Mouse (Mus musculus): ENCODE results near the gene Tmem94. TPM values are rescaled to one million over a fixed set of nuclear protein-coding genes. Genes with fewer than 3 reads are reported as not detected.

Gene Tmem94
- polyA plus RNA-seq (2012; rRNA removed) = 33.2 and 39.8 TPM in 2 replicates

GRCm38 (mm10) chr11:115765103-115765606 lies at the start of gene Tmem94:
Tmem94 (plus strand) TSS chr11:115765433.

GRCm38 (mm10) chr11:115813507-115814296 lies 48.5 kb downstream of the Tmem94 start, which contains the start of gene Caskin2:
Caskin2 (minus strand) TSS chr11:115813639.

GRCm38 (mm10) chr11:115814605-115815450 lies 49.6 kb downstream of the Tmem94 start, which contains the start of gene Tsen54:
Tsen54 (plus strand) TSS chr11:115814724.

GRCm38 (mm10) chr11:115823774-115824740 lies 58.8 kb downstream of the Tmem94 start, which contains the start of gene Llgl2:
Llgl2 (plus strand) TSS chr11:115824049.

Other genes with a start within 250 kb of the Tmem94 start
- gene Sumo2, start 229.2 kb upstream of the Tmem94 start, polyA plus RNA-seq (2012; rRNA removed) = 630 and 633 TPM in 2 replicates
- gene Nup85, start 201.0 kb upstream of the Tmem94 start, polyA plus RNA-seq (2012; rRNA removed) = 122 and 125 TPM in 2 replicates
- 40.5 and 43.5 TPM in 2 replicates for gene Mrps7, start 161.5 kb upstream of the Tmem94 start, polyA plus RNA-seq (2012; rRNA removed)
- gene Gga3, start 161.4 kb upstream of the Tmem94 start, polyA plus RNA-seq (2012; rRNA removed) = 44.8 and 47.4 TPM in 2 replicates
- gene Mif4gd, start 152.5 kb upstream of the Tmem94 start, polyA plus RNA-seq (2012; rRNA removed) = 20.5 and 21.5 TPM in 2 replicates
- gene Slc25a19, start 137.1 kb upstream of the Tmem94 start, polyA plus RNA-seq (2012; rRNA removed) = 71.3 and 78.6 TPM in 2 replicates
- gene Grb2, start 56.8 kb upstream of the Tmem94 start, polyA plus RNA-seq (2012; rRNA removed) = 149 and 150 TPM in 2 replicates
- 11.0 and 11.8 TPM in 2 replicates for gene Caskin2, start 48.2 kb downstream of the Tmem94 start, polyA plus RNA-seq (2012; rRNA removed)
- 24.4 and 26.9 TPM in 2 replicates for gene Tsen54, start 49.3 kb downstream of the Tmem94 start, polyA plus RNA-seq (2012; rRNA removed)
- gene Llgl2, start 58.6 kb downstream of the Tmem94 start, polyA plus RNA-seq (2012; rRNA removed) = 1.4 and 1.6 TPM in 2 replicates
- 0.13 and 0.22 TPM in 2 replicates for gene Myo15b, start 93.0 kb downstream of the Tmem94 start, polyA plus RNA-seq (2012; rRNA removed)
- 0.31 and 2.1 TPM in 2 replicates for gene Smim5, start 134.5 kb downstream of the Tmem94 start, polyA plus RNA-seq (2012; rRNA removed)
- gene Smim6, start 146.6 kb downstream of the Tmem94 start, polyA plus RNA-seq (2012; rRNA removed) = 0.11 TPM in 1 of 2 replicates, not detected in the other
- 60.5 and 68.3 TPM in 2 replicates for gene Sap30bp, start 167.8 kb downstream of the Tmem94 start, polyA plus RNA-seq (2012; rRNA removed)
- 25.8 and 28.1 TPM in 2 replicates for gene Recql5, start 168.0 kb downstream of the Tmem94 start, polyA plus RNA-seq (2012; rRNA removed)
- gene Itgb4, start 209.3 kb downstream of the Tmem94 start, polyA plus RNA-seq (2012; rRNA removed) = 1.1 and 1.2 TPM in 2 replicates
- 36.4 TPM in 2 replicates for gene Galk1, start 247.3 kb downstream of the Tmem94 start, polyA plus RNA-seq (2012; rRNA removed)

Measured in central nervous system, embryonic 18 days (tissue).